Mouse (Mus musculus) hindbrain, embryonic 10.5 days (tissue): ENCODE measurements around the gene Rpl7l1. TPM values are rescaled to one million over a fixed set of nuclear protein-coding genes. Genes with fewer than 3 reads are reported as not detected.

Experiments used
- DNase-seq: peaks from one replicate; pipeline ENCODE4 v3.0.0-alpha.2; 2017; ENCODE audit warnings: low spot score
- H3K27ac ChIP-seq: fragments of 300-500 bp; sonication (generic); 2 replicates; pipeline ENCODE4 v1.5.1; 2016; ENCODE audit warnings: mild to moderate bottlenecking, moderate library complexity
- H3K27me3 ChIP-seq: fragments of 300-500 bp; sonication (generic); 2 replicates; pipeline ENCODE4 v1.6.1; 2016; ENCODE audit warnings: mild to moderate bottlenecking; ENCODE audit not compliant: poor library complexity, insufficient read depth, severe bottlenecking
- H3K36me3 ChIP-seq: fragments of 300-500 bp; sonication (generic); 2 replicates; pipeline ENCODE4 v1.6.1; 2016; ENCODE audit warnings: mild to moderate bottlenecking, moderate library complexity
- H3K4me1 ChIP-seq: fragments of 300-500 bp; sonication (generic); replicated peaks from 2 replicates; pipeline ENCODE4 v1.6.1; 2016; ENCODE audit warnings: mild to moderate bottlenecking
- H3K4me3 ChIP-seq: fragments of 300-500 bp; sonication (generic); 2 replicates; pipeline ENCODE4 v1.5.1; 2016; ENCODE audit warnings: mild to moderate bottlenecking, moderate library complexity
- H3K9me3 ChIP-seq: fragments of 300-500 bp; sonication (generic); 2 replicates; pipeline ENCODE4 v1.6.1; 2016; ENCODE audit warnings: mild to moderate bottlenecking, moderate library complexity
- WGBS: fragments of 180-500 bp; shearing (Covaris S2); methylation state at CpG from one replicate; pipeline ENCODE4 v1.1.7; 2016; 5-methylcytosine and 5-hydroxymethylcytosine counted together
- polyA plus RNA-seq: library from polyadenylated mRNA; unstranded; fragments of >200 nt; fragmentation: Nextera tagmentation; extraction: Ambion mirVana; gene quantifications from 2 replicates; pipeline ENCODE4 v1.2.1, GENCODE M21; 2016

The Rpl7l1 gene
- polyA plus RNA-seq, result 164 and 209 TPM in 2 replicates

- Histone ChIP-seq H3K36me3 (peaks cover 36% of the 10 kb centered on the region), H3K4me3 (peak within 1 kb of the TSS; percentile 81), H3K27ac (peak within 1 kb of the TSS; percentile 90), H3K4me1 (peaks cover 13% of the 10 kb centered on the region), H3K27me3 (no peaks in the 10 kb centered on the region), H3K9me3 (no peaks in the 10 kb centered on the region)
- 1% methylated on average over 44 of the region's 44 CpGs for WGBS
- peak; percentile 93 for DNase-seq
Observed at GRCm38 (mm10) chr17:46782341-46783221, at the start of gene Rpl7l1. Gene Rpl7l1 (minus strand): TSS chr17:46782672.

- no peak for DNase-seq
- Histone ChIP-seq H3K9me3 (no peaks in the 10 kb centered on the region), H3K36me3 (peaks cover 35% of the 10 kb centered on the region), H3K4me1 (no peaks in the 10 kb centered on the region), H3K27ac (no peak overlapping the region), H3K27me3 (no peaks in the 10 kb centered on the region), H3K4me3 (no peak overlapping the region)
- 89% methylated on average over 11 of the region's 11 CpGs for WGBS
Observed at GRCm38 (mm10) chr17:46829856-46830535, 47.5 kb upstream of the Rpl7l1 start.

- Histone ChIP-seq H3K36me3 (peaks cover 45% of the 10 kb centered on the region), H3K4me1 (no peaks in the 10 kb centered on the region), H3K4me3 (no peak overlapping the region), H3K27ac (no peak overlapping the region), H3K27me3 (no peaks in the 10 kb centered on the region), H3K9me3 (no peaks in the 10 kb centered on the region)
- WGBS, result 93% methylated on average over 3 of the region's 3 CpGs
- DNase-seq, result no peak
Observed at GRCm38 (mm10) chr17:46828935-46829334, 46.5 kb upstream of the Rpl7l1 start.

GRCm38 (mm10) chr17:46823091-46823490, 40.6 kb upstream of the Rpl7l1 start:
- Histone ChIP-seq H3K27ac (no peak overlapping the region), H3K9me3 (no peaks in the 10 kb centered on the region), H3K36me3 (peaks cover 80% of the 10 kb centered on the region), H3K27me3 (no peaks in the 10 kb centered on the region), H3K4me1 (no peaks in the 10 kb centered on the region), H3K4me3 (no peak overlapping the region)
- no peak for DNase-seq
- WGBS, result 92% methylated on average over 8 of the region's 8 CpGs

- Histone ChIP-seq H3K4me1 (no peaks in the 10 kb centered on the region), H3K4me3 (no peak overlapping the region), H3K36me3 (peaks cover 71% of the 10 kb centered on the region), H3K27me3 (no peaks in the 10 kb centered on the region), H3K27ac (no peak overlapping the region), H3K9me3 (no peaks in the 10 kb centered on the region)
- DNase-seq, result no peak
- WGBS, result 93% methylated on average over 7 of the region's 7 CpGs
Observed at GRCm38 (mm10) chr17:46820628-46821027, 38.2 kb upstream of the Rpl7l1 start.

- H3K36me3 ChIP-seq, result peaks cover 61% of the 10 kb centered on the region
- 84% methylated on average over 12 of the region's 12 CpGs for WGBS
Observed at GRCm38 (mm10) chr17:46817734-46818158, 35.3 kb upstream of the Rpl7l1 start.

GRCm38 (mm10) chr17:46816306-46816705, 33.8 kb upstream of the Rpl7l1 start:
- Histone ChIP-seq H3K4me1 (no peaks in the 10 kb centered on the region), H3K36me3 (peaks cover 57% of the 10 kb centered on the region), H3K27ac (no peak overlapping the region), H3K9me3 (no peaks in the 10 kb centered on the region), H3K27me3 (no peaks in the 10 kb centered on the region), H3K4me3 (no peak overlapping the region)
- no peak for DNase-seq
- 85% methylated on average over 13 of the region's 13 CpGs for WGBS

More at GRCm38 (mm10) chr17:46817734-46818158, 35.3 kb upstream of the Rpl7l1 start:
- no peak for DNase-seq
- Histone ChIP-seq H3K4me1 (no peaks in the 10 kb centered on the region), H3K9me3 (no peaks in the 10 kb centered on the region), H3K4me3 (no peak overlapping the region), H3K27me3 (no peaks in the 10 kb centered on the region), H3K27ac (no peak overlapping the region)

- H3K4me1 ChIP-seq, result no peaks in the 10 kb centered on the region
- no peaks in the 10 kb centered on the region for H3K27me3 ChIP-seq
- H3K36me3 ChIP-seq, result peaks cover 51% of the 10 kb centered on the region
- H3K9me3 ChIP-seq, result no peaks in the 10 kb centered on the region
- no peak overlapping the region for H3K27ac ChIP-seq
- no peak for DNase-seq
- H3K4me3 ChIP-seq, result no peak overlapping the region
- WGBS, result 92% methylated on average over 6 of the region's 6 CpGs
Observed at GRCm38 (mm10) chr17:46814497-46814896, 32.0 kb upstream of the Rpl7l1 start.

GRCm38 (mm10) chr17:46813637-46814036, 31.2 kb upstream of the Rpl7l1 start:
- peaks cover 50% of the 10 kb centered on the region for H3K36me3 ChIP-seq

GRCm38 (mm10) chr17:46812442-46812841, 30.0 kb upstream of the Rpl7l1 start:
- Histone ChIP-seq H3K4me3 (no peak overlapping the region), H3K9me3 (no peaks in the 10 kb centered on the region), H3K36me3 (peaks cover 57% of the 10 kb centered on the region), H3K27me3 (no peaks in the 10 kb centered on the region), H3K4me1 (no peaks in the 10 kb centered on the region), H3K27ac (no peak overlapping the region)
- WGBS, result 87% methylated on average over 1 of the region's 1 CpGs
- DNase-seq, result no peak

More at GRCm38 (mm10) chr17:46813637-46814036, 31.2 kb upstream of the Rpl7l1 start:
- Histone ChIP-seq H3K9me3 (no peaks in the 10 kb centered on the region), H3K27ac (no peak overlapping the region), H3K27me3 (no peaks in the 10 kb centered on the region), H3K4me1 (no peaks in the 10 kb centered on the region), H3K4me3 (no peak overlapping the region)
- 91% methylated on average over 8 of the region's 8 CpGs for WGBS
- no peak for DNase-seq

GRCm38 (mm10) chr17:46810672-46811071, 28.2 kb upstream of the Rpl7l1 start:
- no peaks in the 10 kb centered on the region for H3K9me3 ChIP-seq
- no peak overlapping the region for H3K4me3 ChIP-seq
- no peak overlapping the region for H3K27ac ChIP-seq
- no peaks in the 10 kb centered on the region for H3K27me3 ChIP-seq
- no peak for DNase-seq
- WGBS, result 84% methylated on average over 3 of the region's 3 CpGs
- peaks cover 69% of the 10 kb centered on the region for H3K36me3 ChIP-seq
- H3K4me1 ChIP-seq, result no peaks in the 10 kb centered on the region

GRCm38 (mm10) chr17:46809131-46809830, 26.8 kb upstream of the Rpl7l1 start:
- no peak overlapping the region for H3K4me3 ChIP-seq
- DNase-seq, result no peak
- H3K4me1 ChIP-seq, result no peaks in the 10 kb centered on the region
- 87% methylated on average over 6 of the region's 6 CpGs for WGBS
- no peaks in the 10 kb centered on the region for H3K27me3 ChIP-seq
- no peaks in the 10 kb centered on the region for H3K9me3 ChIP-seq
- H3K36me3 ChIP-seq, result peaks cover 73% of the 10 kb centered on the region
- no peak overlapping the region for H3K27ac ChIP-seq
